Mouse (Mus musculus) MEL (cell line): ENCODE measurements around the gene Ubn1. TPM values are rescaled to one million over a fixed set of nuclear protein-coding genes. Genes with fewer than 3 reads are reported as not detected.

Experiments
- DNase-seq: peaks from one replicate; pipeline ENCODE4 v3.0.0; 2011; ENCODE audit warnings: low read depth, low spot score
- H3K27ac ChIP-seq: 2 replicates; pipeline ENCODE4 v1.5.1; 2012; ENCODE audit warnings: low read depth, mild to moderate bottlenecking, control low read depth, low read length, moderate library complexity; ENCODE audit not compliant: control insufficient read depth
- H3K27me3 ChIP-seq, 2 experiments: fragments of 150-350 bp in 1 of 2; sonication (generic) in 1 of 2; 2 replicates each; pipeline ENCODE4 v1.6.1; 2012; ENCODE audit warnings: low read length in 2 of 2, mild to moderate bottlenecking in 2 of 2, improper control_type of control experiment in 1 of 2, moderate library complexity in 1 of 2; ENCODE audit not compliant: insufficient read depth in 2 of 2, control insufficient read depth in 1 of 2
- H3K36me3 ChIP-seq, 2 experiments: 2 replicates each; pipeline ENCODE4 v1.6.1; 2012 to 2014; ENCODE audit warnings: low read length in 2 of 2, improper control_type of control experiment in 1 of 2, inconsistent platforms in 1 of 2, mild to moderate bottlenecking in 1 of 2; ENCODE audit not compliant: insufficient read depth in 2 of 2, control insufficient read depth in 1 of 2
- H3K4me1 ChIP-seq, 2 experiments: fragments of 150-350 bp in 1 of 2; sonication (generic) in 1 of 2; 2 replicates each; pipeline ENCODE4 v1.6.1; 2012; ENCODE audit warnings: low read length in 2 of 2, improper control_type of control experiment in 1 of 2, mild to moderate bottlenecking in 1 of 2; ENCODE audit not compliant: insufficient read depth in 2 of 2, control insufficient read depth in 1 of 2
- H3K4me3 ChIP-seq, 2 experiments: fragments of 150-350 bp in 1 of 2; sonication (generic) in 1 of 2; 2 replicates each; pipeline ENCODE4 v1.5.1; 2012; ENCODE audit warnings: low read depth in 2 of 2, low read length in 2 of 2, mild to moderate bottlenecking in 2 of 2, moderate library complexity in 2 of 2, control low read depth in 1 of 2, improper control_type of control experiment in 1 of 2; ENCODE audit not compliant: control insufficient read depth in 1 of 2, insufficient read depth in 1 of 2
- H3K79me2 ChIP-seq: 2 replicates; pipeline ENCODE4 v1.6.1; 2012; ENCODE audit warnings: mild to moderate bottlenecking, low read length, moderate library complexity; ENCODE audit not compliant: control insufficient read depth, poor library complexity, insufficient read depth
- H3K9ac ChIP-seq: 2 replicates; pipeline ENCODE4 v1.6.1; 2012; ENCODE audit warnings: low read depth, mild to moderate bottlenecking, control low read depth, low read length, moderate library complexity; ENCODE audit not compliant: control insufficient read depth, poor library complexity, severe bottlenecking
- H3K9me3 ChIP-seq: fragments of 150-350 bp; sonication (generic); replicated peaks from 2 replicates; pipeline ENCODE4 v1.6.1; 2012; ENCODE audit warnings: mild to moderate bottlenecking, low read length, improper control_type of control experiment, moderate library complexity; ENCODE audit not compliant: insufficient read depth
- BHLHE40 ChIP-seq: IDR thresholded peaks from 2 replicates; pipeline ENCODE4 v1.6.1; 2012; ENCODE audit warnings: low read depth, mild to moderate bottlenecking, inconsistent platforms, low read length, improper control_type of control experiment, borderline replicate concordance
- CHD1 ChIP-seq: IDR thresholded peaks from 2 replicates; pipeline ENCODE4 v1.6.1; 2012; ENCODE audit warnings: low read depth, mild to moderate bottlenecking, inconsistent platforms, low read length, improper control_type of control experiment
- E2F4 ChIP-seq: IDR thresholded peaks from 2 replicates; pipeline ENCODE4 v1.6.1; 2011; ENCODE audit warnings: low read depth, low read length, improper control_type of control experiment, borderline replicate concordance
- GATA1 ChIP-seq: IDR thresholded peaks from 2 replicates; pipeline ENCODE4 v1.6.1; 2011; ENCODE audit warnings: low read depth, low read length, improper control_type of control experiment
- JUND ChIP-seq: IDR thresholded peaks from 2 replicates; pipeline ENCODE4 v1.6.1; 2011; ENCODE audit warnings: low read depth, mild to moderate bottlenecking, improper control_type of control experiment, low read length
- MAX ChIP-seq: IDR thresholded peaks from 2 replicates; pipeline ENCODE4 v1.6.1; 2011; ENCODE audit warnings: low read length, improper control_type of control experiment
- MAZ ChIP-seq: IDR thresholded peaks from 2 replicates; pipeline ENCODE4 v1.6.1; 2012; ENCODE audit warnings: low read depth, mild to moderate bottlenecking, inconsistent platforms, low read length, improper control_type of control experiment
- MEF2A ChIP-seq: IDR thresholded peaks from 2 replicates; pipeline ENCODE4 v1.6.1; 2014; ENCODE audit warnings: low read depth, mild to moderate bottlenecking, inconsistent platforms, low read length, improper control_type of control experiment; ENCODE audit not compliant: poor library complexity, insufficient replicate concordance, severe bottlenecking; ENCODE audit errors: extremely low read depth
- MXI1 ChIP-seq: IDR thresholded peaks from 2 replicates; pipeline ENCODE4 v1.6.1; 2011; ENCODE audit warnings: mild to moderate bottlenecking, low read depth, low read length, improper control_type of control experiment
- MYB ChIP-seq: IDR thresholded peaks from 2 replicates; pipeline ENCODE4 v1.6.1; 2011; ENCODE audit warnings: mild to moderate bottlenecking, low read depth, low read length, improper control_type of control experiment
- POLR2A ChIP-seq, 2 experiments: IDR thresholded peaks; 2 replicates each; pipeline ENCODE4 v1.6.1; 2011 to 2012; ENCODE audit warnings: low read length in 2 of 2, mild to moderate bottlenecking in 2 of 2, control low read depth in 1 of 2, improper control_type of control experiment in 1 of 2, low read depth in 1 of 2, moderate library complexity in 1 of 2; ENCODE audit not compliant: control insufficient read depth in 1 of 2, insufficient read depth in 1 of 2, poor library complexity in 1 of 2
- POLR2AphosphoS2 ChIP-seq: IDR thresholded peaks from 2 replicates; pipeline ENCODE4 v1.6.1; 2011; ENCODE audit warnings: low read length, improper control_type of control experiment
- POLR2AphosphoS5 ChIP-seq: IDR thresholded peaks from 2 replicates; pipeline ENCODE4 v1.6.1; 2012; ENCODE audit warnings: low read depth, borderline replicate concordance, mild to moderate bottlenecking, inconsistent platforms, low read length, moderate library complexity, mixed read lengths
- RAD21 ChIP-seq: IDR thresholded peaks from 2 replicates; pipeline ENCODE4 v1.6.1; 2011; ENCODE audit warnings: mild to moderate bottlenecking, low read depth, low read length, improper control_type of control experiment
- SIN3A ChIP-seq: IDR thresholded peaks from 2 replicates; pipeline ENCODE4 v1.6.1; 2012; ENCODE audit warnings: low read length, improper control_type of control experiment, inconsistent platforms
- TAL1 ChIP-seq: IDR thresholded peaks from 2 replicates; pipeline ENCODE4 v1.6.1; 2012; ENCODE audit warnings: mild to moderate bottlenecking, inconsistent platforms, low read length, moderate library complexity, mixed read lengths
- TBP ChIP-seq: IDR thresholded peaks from 2 replicates; pipeline ENCODE4 v1.8.0; 2011; ENCODE audit warnings: low read depth, low read length, improper control_type of control experiment
- UBTF ChIP-seq: IDR thresholded peaks from 2 replicates; pipeline ENCODE4 v1.6.1; 2012; ENCODE audit warnings: low read depth, mild to moderate bottlenecking, inconsistent platforms, low read length, improper control_type of control experiment, moderate library complexity, borderline replicate concordance; ENCODE audit not compliant: insufficient read depth
- ZC3H11A ChIP-seq: IDR thresholded peaks from 2 replicates; pipeline ENCODE4 v1.6.1; 2012; ENCODE audit warnings: low read depth, mild to moderate bottlenecking, inconsistent platforms, low read length, improper control_type of control experiment
- ZNF384 ChIP-seq: IDR thresholded peaks from 2 replicates; pipeline ENCODE4 v1.6.1; 2012; ENCODE audit warnings: low read depth, mild to moderate bottlenecking, inconsistent platforms, low read length, improper control_type of control experiment
- polyA plus RNA-seq, 2 experiments: library from polyadenylated mRNA; stranded (reverse) in 1 of 2; unstranded in 1 of 2; fragments of >175 nt in 1 of 2; fragments of >200 nt in 1 of 2; gene quantifications; 2 replicates each; pipeline versions ENCODE4 v1.2.1 to v1.2.4; 2012; ENCODE audit warnings: low replicate concordance in 2 of 2, low read depth in 1 of 2; ENCODE audit not compliant: insufficient read length in 2 of 2, insufficient read depth in 1 of 2, missing spikeins in 1 of 2
- total RNA-seq: library from RNA; depleted of rRNA; stranded (reverse); fragments of 300-350 nt; gene quantifications from 2 replicates; pipeline ENCODE4 v1.2.3, GENCODE M21; 2012

Ubn1 gene
- total and polyA plus RNA-seq, 3 experiments: 18.1 to 34.5 (median 24.9) TPM

GRCm38 (mm10) chr16:5000611-5001010, 49.2 kb upstream of the Ubn1 start:
- H3K27ac ChIP-seq: no peak overlapping the region
- TF ChIP-seq POLR2A (IDR thresholded peaks at IDR 0.05; ENCODE audit: control insufficient read depth in 1 of 2, insufficient read depth in 1 of 2, low read depth in 1 of 2, low read length in 2 of 2, poor library complexity in 1 of 2): no peak
- no peak for TF ChIP-seq MAZ
- no peak for TF ChIP-seq ZNF384
- no peak for TF ChIP-seq CHD1
- TF ChIP-seq E2F4: no peak
- no peak for TF ChIP-seq MAX
- no peak for TF ChIP-seq RAD21
- H3K27me3 ChIP-seq: peaks cover 3 to 4% of the 10 kb centered on the region in 2 experiments; a peak in 2 of 4 replicates
- H3K9ac ChIP-seq: no peak overlapping the region
- H3K4me1 ChIP-seq: peaks cover 0 to 3% of the 10 kb centered on the region in 2 experiments; a peak in 1 of 4 replicates
- DNase-seq: no peak
- H3K4me3 ChIP-seq: no peak overlapping the region
- H3K79me2 ChIP-seq: no peaks in the 10 kb centered on the region
- H3K36me3 ChIP-seq: peaks cover 0 to 5% of the 10 kb centered on the region in 2 experiments; a peak in 2 of 4 replicates
- no peaks in the 10 kb centered on the region for H3K9me3 ChIP-seq

DNA sequence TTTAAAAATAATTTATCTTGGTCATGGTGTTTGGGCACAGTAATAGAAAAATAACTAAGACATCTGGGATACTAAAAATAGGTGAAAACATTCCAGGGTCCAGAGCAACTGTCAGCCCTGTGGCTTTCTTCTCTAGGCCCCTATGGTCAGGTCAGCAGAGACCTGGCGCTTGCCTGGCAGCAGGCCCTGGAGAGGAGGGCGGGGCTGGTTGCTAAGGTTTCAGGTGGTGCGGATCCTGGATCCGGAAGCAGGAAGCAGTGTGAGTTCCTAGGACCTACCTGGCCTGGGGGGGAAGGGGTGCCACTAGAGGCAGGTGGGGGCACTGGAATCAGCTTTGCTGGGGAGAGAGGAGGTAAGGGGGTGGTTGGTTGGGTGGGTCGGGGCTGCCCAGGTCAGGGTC, 42.8 kb upstream of the Ubn1 start, which contains the start of gene Smim22:
Smim22 (plus strand) TSS at position 222 of the 400 bp plus-strand sequence.
- TF ChIP-seq TBP (no peak), UBTF (no peak), ZC3H11A (no peak), MAX (no peak), MEF2A (no peak), GATA1 (no peak), MYB (no peak), POLR2AphosphoS2 (no peak)
- H3K27ac ChIP-seq: no peak within 1 kb of the TSS
- no peaks in the 10 kb centered on the region for H3K27me3 ChIP-seq
- DNase-seq: no peak
- peaks cover 0 to 9% of the 10 kb centered on the region in 2 experiments; a peak in 2 of 4 replicates for H3K36me3 ChIP-seq
- H3K9ac ChIP-seq: no peak within 1 kb of the TSS
- peaks cover 0 to 14% of the 10 kb centered on the region in 2 experiments; a peak in 2 of 4 replicates for H3K4me1 ChIP-seq
- no peaks in the 10 kb centered on the region for H3K79me2 ChIP-seq
- no peaks in the 10 kb centered on the region for H3K9me3 ChIP-seq
- no peak within 1 kb of the TSS for H3K4me3 ChIP-seq

DNA sequence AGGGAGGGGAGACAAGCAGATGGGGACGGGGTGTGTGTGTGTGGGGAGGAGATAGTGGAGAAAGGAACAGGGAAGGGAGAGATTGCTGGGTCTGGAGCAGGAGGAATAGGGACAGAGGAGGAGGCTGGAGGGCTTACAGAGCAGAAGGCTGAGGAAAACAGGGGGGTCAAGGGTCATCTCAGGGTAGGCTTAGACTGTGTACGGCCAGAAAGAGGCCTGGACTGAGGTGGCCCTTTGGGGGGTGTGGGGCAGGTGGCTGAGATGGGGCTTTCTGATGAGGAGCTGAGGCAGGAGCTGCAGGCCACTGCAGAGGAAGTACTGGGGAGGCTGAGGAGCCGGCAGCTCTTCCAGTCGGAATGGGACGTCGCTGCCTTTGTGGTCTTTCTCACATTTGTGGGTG, 42.4 kb upstream of the Ubn1 start:
- H3K4me1 ChIP-seq: peaks cover 0 to 14% of the 10 kb centered on the region in 2 experiments; a peak in 2 of 4 replicates
- no peaks in the 10 kb centered on the region for H3K27me3 ChIP-seq
- DNase-seq: no peak
- H3K9me3 ChIP-seq: no peaks in the 10 kb centered on the region
- H3K79me2 ChIP-seq: no peaks in the 10 kb centered on the region
- no peak overlapping the region for H3K27ac ChIP-seq
- H3K36me3 ChIP-seq: peaks cover 0 to 9% of the 10 kb centered on the region in 2 experiments; a peak in 2 of 4 replicates
- no peak for TF ChIP-seq TAL1
- TF ChIP-seq ZC3H11A: no peak
- TF ChIP-seq MXI1: no peak
- TF ChIP-seq POLR2AphosphoS5: no peak
- no peak for TF ChIP-seq JUND
- no peak for TF ChIP-seq BHLHE40
- no peak for TF ChIP-seq SIN3A
- no peak overlapping the region for H3K9ac ChIP-seq
- no peak overlapping the region for H3K4me3 ChIP-seq
